Mouse (Mus musculus): ENCODE results near the gene Igsf21. TPM values are rescaled to one million over a fixed set of nuclear protein-coding genes. Genes with fewer than 3 reads are reported as not detected.

Igsf21 gene
- polyA plus RNA-seq, 1 experiment from 2014 or later = 2.9 TPM

DNA sequence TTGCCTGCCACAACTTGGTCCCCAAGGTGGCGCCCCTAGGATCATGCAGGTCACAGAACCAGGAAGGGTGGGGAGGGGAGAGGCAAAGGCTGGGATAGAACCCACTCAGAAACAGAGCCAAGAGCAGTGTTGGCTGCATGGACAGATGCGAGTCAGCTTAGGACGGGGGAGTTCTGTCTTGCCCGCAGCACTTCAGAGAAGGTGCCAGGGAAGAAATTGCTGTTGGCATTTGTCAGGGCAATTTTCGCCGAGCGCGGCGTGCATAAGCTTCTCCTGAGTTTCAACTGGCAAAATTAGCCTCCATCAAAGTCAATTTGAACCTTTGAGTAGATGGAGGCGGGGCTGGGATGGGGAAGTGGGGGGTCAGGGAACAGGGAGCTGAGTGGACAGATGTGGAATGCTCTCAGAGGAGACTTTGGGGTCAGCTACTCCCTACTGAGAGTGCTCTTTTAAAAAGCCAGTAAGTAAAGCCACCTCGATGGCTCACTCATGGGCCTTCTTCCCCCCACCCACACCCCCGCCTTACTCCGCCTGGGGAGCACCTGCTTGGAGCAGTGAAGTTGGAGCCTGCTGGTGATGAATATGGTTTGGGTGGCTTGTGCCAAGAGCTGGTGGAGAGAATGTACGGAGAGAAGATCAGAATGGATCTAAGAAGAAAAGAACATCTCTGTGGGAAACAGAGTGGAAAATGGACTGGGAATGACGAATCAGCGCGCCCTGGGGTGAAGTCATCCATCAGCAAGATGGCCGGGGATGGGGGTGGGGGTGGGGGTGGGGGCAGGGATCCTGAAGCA, 12.0 kb downstream of the Igsf21 start:
- no peak for ATAC-seq (ENCODE audit: insufficient number of reproducible peaks, insufficient read depth, low FRiP score, low TSS enrichment)
- no peak overlapping the region for H3K4me3 ChIP-seq
- 0 out of 2 replicates have a peak, but pooled peaks cover 4% of the 10 kb centered on the region for H3K4me1 ChIP-seq
- no peak overlapping the region for H3K4me2 ChIP-seq (replicated peaks)
- WGBS = 77% methylated on average over 18 of the region's 18 CpGs
- H3K9me3 ChIP-seq = no peaks in the 10 kb centered on the region
- no peaks in the 10 kb centered on the region for H3K36me3 ChIP-seq
- no peak overlapping the region for H3K27ac ChIP-seq
- H3K27me3 ChIP-seq = 0 out of 2 replicates have a peak, but pooled peaks cover 8% of the 10 kb centered on the region
- H3K9ac ChIP-seq = no peak overlapping the region

DNA sequence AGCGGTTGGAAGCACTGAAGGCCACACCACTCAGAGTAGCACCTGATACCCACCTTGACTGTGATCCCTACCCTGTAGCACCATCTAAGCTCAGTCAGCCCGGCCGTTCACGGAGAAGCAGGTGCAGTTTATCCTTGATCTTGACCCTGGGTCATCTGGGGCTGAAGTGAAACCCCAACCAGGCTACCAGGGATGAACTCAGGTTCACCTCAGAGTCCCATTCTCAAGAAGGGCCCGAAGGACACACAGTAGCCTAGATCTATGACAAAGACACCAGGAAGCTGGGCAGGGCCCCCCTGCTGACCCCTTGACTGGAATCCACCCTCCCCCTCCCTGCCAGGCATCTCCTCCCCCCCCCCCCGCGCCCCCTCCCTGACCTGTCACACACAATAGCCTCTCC, 18.7 kb downstream of the Igsf21 start:
- 59% methylated on average over 5 of the region's 7 CpGs for WGBS
- Histone ChIP-seq H3K27ac (no peak overlapping the region), H3K4me2 (replicated peaks) (no peak overlapping the region), H3K9me3 (no peaks in the 10 kb centered on the region), H3K4me3 (no peak overlapping the region), H3K27me3 (peaks cover 6% of the 10 kb centered on the region; the same call in 1 of the 2 replicates), H3K36me3 (no peaks in the 10 kb centered on the region), H3K4me1 (no peaks in the 10 kb centered on the region), H3K9ac (no peak overlapping the region)
- no peak for ATAC-seq (ENCODE audit: insufficient number of reproducible peaks, insufficient read depth, low FRiP score, low TSS enrichment)

DNA sequence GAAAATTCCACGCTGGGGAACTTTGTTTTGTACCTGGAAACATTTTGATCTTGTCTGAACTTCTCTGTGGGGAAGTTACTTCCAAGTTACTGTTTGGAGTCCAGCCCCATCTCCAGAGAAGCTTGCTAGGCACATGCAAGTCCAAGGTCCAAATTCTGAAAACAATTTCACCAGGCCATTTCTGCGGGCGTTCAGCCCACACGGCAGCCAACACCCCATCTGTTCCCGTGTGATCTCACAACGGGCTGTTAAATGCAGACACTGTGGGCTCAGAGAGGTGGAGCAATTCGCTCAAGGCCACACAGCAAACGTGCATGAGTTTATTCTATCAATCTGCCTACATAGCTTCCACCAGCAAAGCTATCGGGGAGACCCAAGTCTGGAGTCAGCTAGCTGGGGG, 21.4 kb downstream of the Igsf21 start:
- Histone ChIP-seq H3K36me3 (no peaks in the 10 kb centered on the region), H3K27me3 (peaks cover 8% of the 10 kb centered on the region; the same call in 1 of the 2 replicates), H3K9ac (no peak overlapping the region), H3K4me3 (no peak overlapping the region), H3K9me3 (no peaks in the 10 kb centered on the region), H3K4me1 (no peaks in the 10 kb centered on the region), H3K27ac (no peak overlapping the region), H3K4me2 (replicated peaks) (no peak overlapping the region)
- 78% methylated on average over 9 of the region's 9 CpGs for WGBS
- ATAC-seq (ENCODE audit: insufficient number of reproducible peaks, insufficient read depth, low FRiP score, low TSS enrichment) = no peak

DNA sequence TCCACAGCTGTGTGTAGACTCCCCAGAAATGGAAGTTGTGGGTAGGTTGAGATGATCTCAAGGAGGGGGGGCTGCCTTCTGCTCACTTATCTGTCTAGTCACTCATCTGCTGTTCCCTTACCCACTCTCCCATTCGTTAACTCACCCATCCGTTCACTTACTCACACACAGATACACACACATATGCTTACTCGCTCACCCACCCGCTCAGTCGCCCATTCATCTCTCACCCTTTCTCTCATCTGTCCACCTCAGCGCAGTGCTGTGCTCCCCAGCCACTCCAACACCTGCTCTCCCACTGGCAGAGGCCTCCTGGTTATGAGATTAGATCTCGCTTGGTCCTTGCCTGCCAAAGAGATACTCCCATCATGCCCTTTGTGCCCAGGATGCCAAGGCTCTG, 22.1 kb downstream of the Igsf21 start:
- no peak overlapping the region for H3K27ac ChIP-seq
- H3K9me3 ChIP-seq = no peaks in the 10 kb centered on the region
- 89% methylated on average over 7 of the region's 7 CpGs for WGBS
- no peak overlapping the region for H3K4me2 ChIP-seq (replicated peaks)
- H3K36me3 ChIP-seq = no peaks in the 10 kb centered on the region
- H3K4me3 ChIP-seq = no peak overlapping the region
- H3K4me1 ChIP-seq = no peaks in the 10 kb centered on the region
- H3K27me3 ChIP-seq = peaks cover 8% of the 10 kb centered on the region; the same call in 1 of the 2 replicates
- H3K9ac ChIP-seq = no peak overlapping the region
- no peak for ATAC-seq (ENCODE audit: insufficient number of reproducible peaks, insufficient read depth, low FRiP score, low TSS enrichment)

DNA sequence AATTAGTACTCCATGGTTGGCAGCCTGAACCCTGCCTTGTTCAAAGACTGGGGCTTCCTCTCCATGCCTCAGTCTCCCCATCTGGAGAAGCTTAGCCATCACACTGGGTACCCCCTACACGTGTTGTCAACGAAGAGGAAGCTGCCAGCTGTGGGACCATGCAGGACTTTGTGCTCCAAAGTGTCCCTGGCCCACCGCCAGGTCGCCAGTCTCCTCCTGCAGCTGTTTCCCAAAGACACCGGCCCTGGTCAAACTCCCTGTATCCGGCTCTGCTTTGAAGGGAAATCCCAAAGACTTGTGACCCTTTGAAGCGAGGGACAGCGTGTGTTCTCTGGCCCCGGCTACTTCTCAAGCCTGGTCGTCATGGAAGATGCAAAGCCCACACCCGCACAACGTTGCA, 23.5 kb downstream of the Igsf21 start:
- Histone ChIP-seq H3K9me3 (no peaks in the 10 kb centered on the region), H3K27ac (no peak overlapping the region), H3K27me3 (peaks cover 8% of the 10 kb centered on the region; the same call in 1 of the 2 replicates), H3K36me3 (no peaks in the 10 kb centered on the region), H3K9ac (no peak overlapping the region), H3K4me3 (no peak overlapping the region), H3K4me2 (replicated peaks) (no peak overlapping the region), H3K4me1 (peaks cover 4% of the 10 kb centered on the region; the same call in 1 of the 2 replicates)
- ATAC-seq (ENCODE audit: insufficient number of reproducible peaks, insufficient read depth, low FRiP score, low TSS enrichment) = no peak
- WGBS = 62% methylated on average over 12 of the region's 12 CpGs

DNA sequence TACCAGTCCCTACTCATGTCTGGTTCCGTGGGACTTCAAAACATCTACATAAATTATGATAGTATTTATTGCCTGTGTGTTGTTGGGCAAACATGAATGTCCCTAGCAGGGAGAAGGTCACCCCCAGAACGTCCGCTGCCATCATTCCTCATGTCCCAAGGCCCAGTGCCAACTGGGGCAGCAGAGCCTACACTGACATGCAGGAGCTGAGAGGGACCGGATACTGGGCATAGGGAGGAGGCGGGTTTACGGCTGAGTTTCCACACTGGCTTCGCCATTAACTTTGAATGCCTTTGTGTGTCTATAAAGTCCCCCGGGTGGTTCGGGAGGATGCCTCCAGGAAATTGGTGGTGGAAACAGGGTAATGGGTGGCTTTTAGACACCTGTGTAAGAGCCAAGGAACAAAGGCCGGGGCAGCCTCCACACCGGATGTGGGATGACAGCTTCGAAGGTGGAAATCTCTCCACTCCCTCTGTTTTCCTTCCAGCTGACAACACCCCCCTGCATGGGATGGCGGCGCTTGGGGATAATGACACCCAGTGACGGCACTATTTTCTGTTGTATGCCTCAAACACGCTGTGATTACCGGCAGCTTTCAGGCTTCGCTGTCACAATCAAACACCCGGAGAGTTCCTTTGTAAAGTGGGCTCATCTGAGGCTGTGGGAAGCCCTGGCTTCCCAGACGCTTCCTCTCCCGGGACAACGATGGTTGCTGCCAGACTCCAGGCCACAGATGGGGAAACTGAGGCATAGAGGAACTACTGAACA, 26.1 kb downstream of the Igsf21 start:
- no peak for ATAC-seq (ENCODE audit: insufficient number of reproducible peaks, insufficient read depth, low FRiP score, low TSS enrichment)
- 63% methylated on average over 22 of the region's 22 CpGs for WGBS

DNA sequence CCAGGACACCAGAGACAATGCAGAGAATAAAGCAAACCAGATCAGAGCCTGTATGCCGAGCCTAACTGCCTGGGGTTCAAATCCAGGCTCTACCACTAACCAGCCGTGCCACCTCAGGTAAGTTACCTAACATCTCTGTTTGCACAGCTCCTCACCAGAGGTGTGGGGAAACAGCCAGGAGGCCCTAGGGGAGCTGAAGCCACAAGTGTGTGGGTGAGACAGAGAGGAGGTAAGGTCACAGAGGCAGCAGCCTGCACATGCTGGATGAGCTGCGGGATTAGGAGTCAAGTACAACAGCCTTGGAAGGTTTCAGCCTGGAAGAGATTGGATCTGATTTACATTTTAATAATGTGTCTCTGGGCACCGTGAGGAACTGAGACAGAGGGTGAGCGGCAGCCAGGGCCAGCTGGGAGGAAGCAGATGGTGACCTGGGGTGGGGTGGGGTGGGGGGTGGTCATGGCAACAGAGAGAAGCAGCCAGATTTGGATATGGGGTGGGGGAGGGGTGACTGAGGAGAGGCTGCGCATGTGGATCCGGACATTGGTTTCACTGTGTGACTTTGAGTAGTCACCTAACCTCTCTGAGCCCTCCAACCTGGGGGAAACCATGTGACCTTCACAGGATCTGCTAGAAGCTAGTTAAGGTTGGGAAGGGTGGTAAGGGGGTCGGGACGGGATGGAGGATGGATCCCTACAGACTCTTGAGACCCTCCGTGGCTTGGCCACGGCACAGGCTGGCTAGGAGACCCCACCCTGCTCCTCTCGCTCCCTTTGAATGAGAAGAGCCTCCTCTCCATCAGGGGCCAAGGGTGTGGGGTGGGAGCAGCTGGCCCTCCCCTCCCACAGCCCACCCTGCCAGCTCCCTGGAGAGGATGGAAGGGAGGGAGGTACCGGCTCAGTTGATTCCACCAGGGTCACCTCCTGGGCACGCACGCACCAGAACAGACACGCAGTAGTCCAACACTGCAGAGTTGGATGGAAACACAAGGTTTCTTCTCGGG, 27.4 kb downstream of the Igsf21 start:
- 53% methylated on average over 17 of the region's 17 CpGs for WGBS
- no peak for ATAC-seq (ENCODE audit: insufficient number of reproducible peaks, insufficient read depth, low FRiP score, low TSS enrichment)
- H3K4me1 ChIP-seq = peaks cover 4% of the 10 kb centered on the region; the same call in 1 of the 2 replicates

More for the DNA sequence above, 26.1 kb downstream of the Igsf21 start:
- no peak overlapping the region for H3K4me2 ChIP-seq (replicated peaks)
- peaks cover 4% of the 10 kb centered on the region; the same call in 1 of the 2 replicates for H3K4me1 ChIP-seq
- no peaks in the 10 kb centered on the region for H3K36me3 ChIP-seq
- no peak overlapping the region for H3K27ac ChIP-seq
- no peak overlapping the region for H3K9ac ChIP-seq
- H3K4me3 ChIP-seq = no peak overlapping the region
- H3K27me3 ChIP-seq = peaks cover 8% of the 10 kb centered on the region; the same call in 1 of the 2 replicates
- H3K9me3 ChIP-seq = no peaks in the 10 kb centered on the region

DNA sequence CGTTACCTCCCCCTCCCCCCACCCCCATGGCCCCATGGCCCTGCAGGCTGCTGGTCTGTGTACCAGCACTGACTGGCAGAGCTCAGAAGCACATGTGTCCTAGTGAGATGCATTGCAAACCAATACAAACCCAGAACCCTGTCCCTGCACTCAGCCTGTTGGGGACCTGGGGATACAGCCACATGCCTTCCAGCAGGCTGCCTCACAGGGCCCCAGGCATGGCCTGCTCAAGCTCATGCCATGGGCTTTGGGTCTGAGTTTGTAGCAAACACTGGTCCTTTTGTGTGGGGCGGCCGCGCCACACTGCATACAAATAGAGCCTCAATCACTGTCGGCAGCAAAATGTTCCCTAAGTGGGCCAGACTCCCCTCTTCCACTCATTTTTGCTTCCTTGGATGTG, 28.2 kb downstream of the Igsf21 start:
- Histone ChIP-seq H3K4me3 (no peak overlapping the region), H3K27me3 (0 out of 2 replicates have a peak, but pooled peaks cover 2% of the 10 kb centered on the region), H3K9ac (no peak overlapping the region), H3K4me1 (peaks cover 4% of the 10 kb centered on the region; the same call in 1 of the 2 replicates), H3K27ac (no peak overlapping the region), H3K4me2 (replicated peaks) (no peak overlapping the region), H3K36me3 (no peaks in the 10 kb centered on the region), H3K9me3 (no peaks in the 10 kb centered on the region)
- 51% methylated on average over 5 of the region's 5 CpGs for WGBS
- ATAC-seq (ENCODE audit: insufficient number of reproducible peaks, insufficient read depth, low FRiP score, low TSS enrichment) = no peak

More for the DNA sequence above, 27.4 kb downstream of the Igsf21 start:
- H3K9me3 ChIP-seq = no peaks in the 10 kb centered on the region
- no peak overlapping the region for H3K9ac ChIP-seq
- H3K36me3 ChIP-seq = no peaks in the 10 kb centered on the region
- H3K27me3 ChIP-seq = 0 out of 2 replicates have a peak, but pooled peaks cover 6% of the 10 kb centered on the region
- H3K4me3 ChIP-seq = no peak overlapping the region
- H3K27ac ChIP-seq = no peak overlapping the region
- no peak overlapping the region for H3K4me2 ChIP-seq (replicated peaks)

DNA sequence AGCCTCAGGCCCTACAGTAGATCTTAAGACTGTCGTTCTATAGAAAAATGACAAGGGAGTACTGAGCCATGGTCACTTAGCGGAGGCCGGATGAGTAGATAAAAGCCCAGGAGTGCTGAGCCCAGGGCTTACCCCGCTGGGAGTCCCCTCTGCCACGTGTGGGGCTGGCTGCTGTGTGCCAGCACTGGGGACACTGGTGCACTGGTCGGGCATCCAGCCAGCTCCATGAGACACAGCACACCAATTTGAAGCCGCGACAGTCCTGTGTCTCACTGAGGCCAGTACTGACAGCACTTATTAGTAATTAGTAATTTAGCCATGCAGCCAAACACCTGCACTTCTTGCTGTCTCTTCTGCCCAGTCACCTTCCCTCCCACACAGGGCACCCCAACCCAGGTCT, 28.6 kb downstream of the Igsf21 start:
- Histone ChIP-seq H3K9ac (no peak overlapping the region), H3K9me3 (no peaks in the 10 kb centered on the region), H3K4me3 (no peak overlapping the region), H3K36me3 (no peaks in the 10 kb centered on the region), H3K4me1 (peaks cover 4% of the 10 kb centered on the region; the same call in 1 of the 2 replicates), H3K27ac (no peak overlapping the region), H3K4me2 (replicated peaks) (no peak overlapping the region), H3K27me3 (0 out of 2 replicates have a peak, but pooled peaks cover 2% of the 10 kb centered on the region)
- WGBS = 78% methylated on average over 8 of the region's 8 CpGs
- no peak for ATAC-seq (ENCODE audit: insufficient number of reproducible peaks, insufficient read depth, low FRiP score, low TSS enrichment)

DNA sequence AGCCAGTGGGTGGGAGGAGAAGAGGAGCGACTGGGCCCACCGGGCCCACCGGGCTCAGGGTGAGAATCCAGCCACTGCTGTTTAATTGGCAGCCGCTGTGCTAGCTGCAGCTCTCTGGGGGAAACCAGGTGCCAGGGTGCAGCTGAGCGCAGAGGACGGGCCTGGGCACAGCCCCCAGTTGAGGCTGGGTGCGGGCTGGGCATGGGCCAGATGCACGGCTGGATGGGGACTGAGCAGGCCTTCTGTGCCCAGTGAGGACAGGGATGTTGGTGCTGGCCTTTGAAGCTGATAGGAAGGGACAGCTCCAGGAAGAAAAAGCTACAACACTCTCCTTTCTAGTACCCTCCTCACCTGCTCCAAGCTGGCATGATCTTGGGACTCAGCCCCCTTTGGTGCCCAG, 30.5 kb downstream of the Igsf21 start:
- Histone ChIP-seq H3K4me1 (peaks cover 4% of the 10 kb centered on the region; the same call in 1 of the 2 replicates), H3K27ac (no peak overlapping the region), H3K9me3 (no peaks in the 10 kb centered on the region), H3K9ac (no peak overlapping the region), H3K27me3 (0 out of 2 replicates have a peak, but pooled peaks cover 2% of the 10 kb centered on the region), H3K4me2 (replicated peaks) (no peak overlapping the region), H3K36me3 (no peaks in the 10 kb centered on the region), H3K4me3 (no peak overlapping the region)
- 89% methylated on average over 8 of the region's 8 CpGs for WGBS
- ATAC-seq (ENCODE audit: insufficient number of reproducible peaks, insufficient read depth, low FRiP score, low TSS enrichment) = no peak

DNA sequence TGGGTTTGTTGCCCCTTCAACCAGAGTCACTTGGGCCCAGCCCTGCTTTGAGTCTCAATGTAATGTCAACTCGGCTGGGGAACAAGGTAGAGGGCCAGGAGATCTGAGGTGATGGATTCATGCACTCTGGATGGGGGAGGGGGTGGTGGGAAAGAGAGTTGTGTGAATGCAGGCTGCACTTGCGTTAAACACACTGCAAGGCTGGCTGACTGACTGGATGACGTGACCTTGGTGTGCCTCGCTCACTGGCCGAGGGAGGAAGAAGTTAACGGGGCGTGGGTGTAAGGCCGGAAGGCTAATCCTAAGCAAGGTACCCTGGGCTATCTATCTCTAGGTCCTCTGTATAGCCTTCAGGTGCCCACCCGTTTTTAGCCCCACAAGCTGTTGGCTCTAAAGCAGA, 31.4 kb downstream of the Igsf21 start:
- 76% methylated on average over 9 of the region's 9 CpGs for WGBS
- no peaks in the 10 kb centered on the region for H3K9me3 ChIP-seq
- no peak overlapping the region for H3K4me2 ChIP-seq (replicated peaks)
- H3K36me3 ChIP-seq = no peaks in the 10 kb centered on the region
- no peak overlapping the region for H3K9ac ChIP-seq
- no peak overlapping the region for H3K27ac ChIP-seq
- no peak overlapping the region for H3K4me3 ChIP-seq
- peaks cover 4% of the 10 kb centered on the region; the same call in 1 of the 2 replicates for H3K4me1 ChIP-seq
- H3K27me3 ChIP-seq = no peaks in the 10 kb centered on the region
- no peak for ATAC-seq (ENCODE audit: insufficient number of reproducible peaks, insufficient read depth, low FRiP score, low TSS enrichment)
